Mouse (Mus musculus): ENCODE measurements at regions not wholly inside any gene's neighbourhood (a gene's known extent, or its start where the extent isn't known, plus 50 kb on each side); places are given as distances from the start of the nearest gene placed in this dataset.

- Histone ChIP-seq H3K9ac (ENCODE audit: low read depth, poor library complexity, severe bottlenecking) (no peak overlapping the region), H3K36me3 (ENCODE audit: control insufficient read depth, insufficient read depth, low read length, poor library complexity, severe bottlenecking) (no peaks in the 10 kb centered on the region), H3K4me1 (ENCODE audit: control insufficient read depth, insufficient read depth, low read length) (no peaks in the 10 kb centered on the region), H3K27me3 (ENCODE audit: control insufficient read depth, insufficient read depth, low read length, poor library complexity, severe bottlenecking) (no peaks in the 10 kb centered on the region), H3K27ac (ENCODE audit: insufficient read depth, low read length) (no peak overlapping the region), H3K9me3 (replicated peaks; ENCODE audit: control insufficient read depth, insufficient read depth, low read length, poor library complexity, severe bottlenecking) (no peaks in the 10 kb centered on the region), H3K4me3 (ENCODE audit: low read depth, low read length) (no peak overlapping the region)
- TF ChIP-seq CTCF (IDR thresholded peaks at IDR 0.05; ENCODE audit: low read depth, low read length) (no peak), EP300 (IDR thresholded peaks at IDR 0.05; ENCODE audit: insufficient read depth, low read depth, low read length) (no peak), POLR2A (IDR thresholded peaks at IDR 0.05; ENCODE audit: insufficient read depth, low read length) (no peak)
Observed at GRCm38 (mm10) chr11:117046636-117047035, 68.3 kb upstream of the Sec14l1 start.

- Histone ChIP-seq H3K27ac (ENCODE audit: insufficient read depth, low read length) (no peak overlapping the region), H3K9ac (ENCODE audit: low read depth, poor library complexity, severe bottlenecking) (peak overlapping the region; percentile 53)
Observed at GRCm38 (mm10) chr11:117047172-117047950, 67.6 kb upstream of the Sec14l1 start.

GRCm38 (mm10) chr11:117048911-117049310 lies 66.1 kb upstream of the Sec14l1 start:
- H3K4me3 ChIP-seq (ENCODE audit: low read depth, low read length): no peak overlapping the region
- no peaks in the 10 kb centered on the region for H3K9me3 ChIP-seq (replicated peaks; ENCODE audit: control insufficient read depth, insufficient read depth, low read length, poor library complexity, severe bottlenecking)
- H3K4me1 ChIP-seq (ENCODE audit: control insufficient read depth, insufficient read depth, low read length): no peaks in the 10 kb centered on the region
- no peak overlapping the region for H3K27ac ChIP-seq (ENCODE audit: insufficient read depth, low read length)
- TF ChIP-seq CTCF (IDR thresholded peaks at IDR 0.05; ENCODE audit: low read depth, low read length) (peak; percentile 54), POLR2A (IDR thresholded peaks at IDR 0.05; ENCODE audit: insufficient read depth, low read length) (no peak)
- no peaks in the 10 kb centered on the region for H3K36me3 ChIP-seq (ENCODE audit: control insufficient read depth, insufficient read depth, low read length, poor library complexity, severe bottlenecking)
- no peak overlapping the region for H3K9ac ChIP-seq (ENCODE audit: low read depth, poor library complexity, severe bottlenecking)
- H3K27me3 ChIP-seq (ENCODE audit: control insufficient read depth, insufficient read depth, low read length, poor library complexity, severe bottlenecking): no peaks in the 10 kb centered on the region

More at GRCm38 (mm10) chr11:117047172-117047950, 67.6 kb upstream of the Sec14l1 start:
- Histone ChIP-seq H3K4me1 (ENCODE audit: control insufficient read depth, insufficient read depth, low read length) (no peaks in the 10 kb centered on the region), H3K4me3 (ENCODE audit: low read depth, low read length) (no peak overlapping the region), H3K27me3 (ENCODE audit: control insufficient read depth, insufficient read depth, low read length, poor library complexity, severe bottlenecking) (no peaks in the 10 kb centered on the region), H3K36me3 (ENCODE audit: control insufficient read depth, insufficient read depth, low read length, poor library complexity, severe bottlenecking) (no peaks in the 10 kb centered on the region), H3K9me3 (replicated peaks; ENCODE audit: control insufficient read depth, insufficient read depth, low read length, poor library complexity, severe bottlenecking) (no peaks in the 10 kb centered on the region)
- TF ChIP-seq CTCF (IDR thresholded peaks at IDR 0.05; ENCODE audit: low read depth, low read length) (no peak), EP300 (IDR thresholded peaks at IDR 0.05; ENCODE audit: insufficient read depth, low read depth, low read length) (no peak), POLR2A (IDR thresholded peaks at IDR 0.05; ENCODE audit: insufficient read depth, low read length) (no peak)

GRCm38 (mm10) chr11:117050788-117051187 lies 64.2 kb upstream of the Sec14l1 start:
- Histone ChIP-seq H3K27ac (ENCODE audit: insufficient read depth, low read length) (no peak overlapping the region), H3K27me3 (ENCODE audit: control insufficient read depth, insufficient read depth, low read length, poor library complexity, severe bottlenecking) (no peaks in the 10 kb centered on the region), H3K9me3 (replicated peaks; ENCODE audit: control insufficient read depth, insufficient read depth, low read length, poor library complexity, severe bottlenecking) (no peaks in the 10 kb centered on the region), H3K4me1 (ENCODE audit: control insufficient read depth, insufficient read depth, low read length) (no peaks in the 10 kb centered on the region), H3K36me3 (ENCODE audit: control insufficient read depth, insufficient read depth, low read length, poor library complexity, severe bottlenecking) (no peaks in the 10 kb centered on the region), H3K9ac (ENCODE audit: low read depth, poor library complexity, severe bottlenecking) (no peak overlapping the region), H3K4me3 (ENCODE audit: low read depth, low read length) (no peak overlapping the region)
- TF ChIP-seq EP300 (IDR thresholded peaks at IDR 0.05; ENCODE audit: insufficient read depth, low read depth, low read length) (no peak), CTCF (IDR thresholded peaks at IDR 0.05; ENCODE audit: low read depth, low read length) (peak; percentile 55)

GRCm38 (mm10) chr11:117056958-117057357 lies 58.0 kb upstream of the Sec14l1 start:
- Histone ChIP-seq H3K4me3 (ENCODE audit: low read depth, low read length) (no peak overlapping the region), H3K4me1 (ENCODE audit: control insufficient read depth, insufficient read depth, low read length) (no peaks in the 10 kb centered on the region), H3K27me3 (ENCODE audit: control insufficient read depth, insufficient read depth, low read length, poor library complexity, severe bottlenecking) (no peaks in the 10 kb centered on the region), H3K9ac (ENCODE audit: low read depth, poor library complexity, severe bottlenecking) (no peak overlapping the region), H3K27ac (ENCODE audit: insufficient read depth, low read length) (no peak overlapping the region), H3K36me3 (ENCODE audit: control insufficient read depth, insufficient read depth, low read length, poor library complexity, severe bottlenecking) (no peaks in the 10 kb centered on the region), H3K9me3 (replicated peaks; ENCODE audit: control insufficient read depth, insufficient read depth, low read length, poor library complexity, severe bottlenecking) (no peaks in the 10 kb centered on the region)
- peak; percentile 41 for TF ChIP-seq CTCF (IDR thresholded peaks at IDR 0.05; ENCODE audit: low read depth, low read length)
- no peak for TF ChIP-seq EP300 (IDR thresholded peaks at IDR 0.05; ENCODE audit: insufficient read depth, low read depth, low read length)
- TF ChIP-seq POLR2A (IDR thresholded peaks at IDR 0.05; ENCODE audit: insufficient read depth, low read length): no peak

GRCm38 (mm10) chr11:117057451-117057850 lies 57.5 kb upstream of the Sec14l1 start:
- H3K4me1 ChIP-seq (ENCODE audit: control insufficient read depth, insufficient read depth, low read length): no peaks in the 10 kb centered on the region
- TF ChIP-seq CTCF (IDR thresholded peaks at IDR 0.05; ENCODE audit: low read depth, low read length): peak; percentile 93
- no peak for TF ChIP-seq EP300 (IDR thresholded peaks at IDR 0.05; ENCODE audit: insufficient read depth, low read depth, low read length)
- no peak overlapping the region for H3K27ac ChIP-seq (ENCODE audit: insufficient read depth, low read length)
- H3K9ac ChIP-seq (ENCODE audit: low read depth, poor library complexity, severe bottlenecking): no peak overlapping the region
- no peaks in the 10 kb centered on the region for H3K9me3 ChIP-seq (replicated peaks; ENCODE audit: control insufficient read depth, insufficient read depth, low read length, poor library complexity, severe bottlenecking)
- H3K4me3 ChIP-seq (ENCODE audit: low read depth, low read length): no peak overlapping the region
- H3K27me3 ChIP-seq (ENCODE audit: control insufficient read depth, insufficient read depth, low read length, poor library complexity, severe bottlenecking): no peaks in the 10 kb centered on the region
- no peaks in the 10 kb centered on the region for H3K36me3 ChIP-seq (ENCODE audit: control insufficient read depth, insufficient read depth, low read length, poor library complexity, severe bottlenecking)
